In the genomic region with DNA sequence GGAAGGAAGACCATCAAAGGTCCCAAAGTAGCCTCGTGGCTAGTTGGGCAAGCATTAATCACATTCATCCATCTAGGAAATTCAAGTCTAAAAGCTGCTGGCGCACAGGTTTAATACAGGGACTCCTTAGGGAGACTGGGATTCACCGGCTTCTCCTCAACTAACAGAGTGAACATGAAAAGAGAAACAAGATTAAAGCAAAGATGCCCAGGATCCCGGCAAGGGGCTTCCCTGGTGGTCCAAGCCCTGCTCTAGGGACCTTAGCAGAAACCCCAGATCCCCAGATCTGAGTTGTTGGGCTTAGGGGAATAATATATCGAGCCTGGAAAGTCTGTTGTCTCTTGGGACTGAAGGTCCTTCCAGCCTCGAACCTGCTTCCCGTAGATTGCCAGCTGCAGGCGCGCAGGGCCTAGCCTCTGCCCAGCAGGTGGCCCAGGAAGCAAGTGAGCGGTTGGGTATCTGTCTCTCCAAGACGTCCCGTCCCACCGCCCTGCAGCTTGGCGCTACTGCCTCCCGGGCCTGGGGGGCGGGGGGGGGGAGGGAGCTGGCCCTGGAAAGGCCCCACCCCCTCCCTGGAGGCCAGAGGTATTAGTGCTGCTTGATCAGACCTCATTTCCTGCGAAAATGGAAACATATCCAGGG, we compare ENCODE assay signal across 17 mouse cellular contexts. TPM values are rescaled to one million over a fixed set of nuclear protein-coding genes. Genes with fewer than 3 reads are reported as not detected.
DNase-seq lines count a peak whose midpoint lies in the region; ATAC-seq and TF ChIP-seq lines count a peak whose summit lies in the region.
"Had no signal": no experiment of that assay in that cellular context is flagged by ENCODE, and none has a peak within 500 bp of the region (broad histone marks: within the 10 kb centered on the region; RNA-seq: fewer than 3 reads in every experiment).

No protein-coding gene starts in this region.

- no peak overlapping the region for H3K4me2 ChIP-seq in intestine, postnatal 0 days (replicated peaks; ENCODE audit: low read depth)
- H3K4me2 ChIP-seq in intestine, embryonic 16.5 days (ENCODE audit: low read depth, low read length): no peak overlapping the region
- H3K4me2 ChIP-seq in CH12.LX (ENCODE audit: insufficient read depth, low read depth, poor library complexity, severe bottlenecking): no peak overlapping the region

- peaks cover 69% of the 10 kb centered on the region for H3K27me3 ChIP-seq in intestine, postnatal 0 days (replicated peaks; ENCODE audit: control insufficient read depth, insufficient read depth, low read length)
- peaks cover 57% of the 10 kb centered on the region for H3K27me3 ChIP-seq in intestine, embryonic 16.5 days (replicated peaks; ENCODE audit: control insufficient read depth, insufficient read depth, low read length)
- H3K27me3 ChIP-seq in CH12.LX (replicated peaks): peaks cover 75% of the 10 kb centered on the region
- H3K27me3 ChIP-seq in embryonic facial prominence, embryonic 10.5 days (replicated peaks; ENCODE audit: low read depth, poor library complexity, severe bottlenecking): peaks cover 92% of the 10 kb centered on the region

- H3K9ac ChIP-seq in intestine, postnatal 0 days (ENCODE audit: low read depth, low read length): no peak overlapping the region
- no peak overlapping the region for H3K9ac ChIP-seq in intestine, embryonic 16.5 days (ENCODE audit: low read depth, low read length)
- H3K9ac ChIP-seq in CH12.LX (ENCODE audit: insufficient read depth, low read depth): no peak overlapping the region
- H3K9ac ChIP-seq: forebrain, embryonic 12.5 days had no signal

- no peaks in the 10 kb centered on the region for H3K36me3 ChIP-seq in intestine, postnatal 0 days (ENCODE audit: control insufficient read depth, insufficient read depth)
- H3K36me3 ChIP-seq in intestine, embryonic 16.5 days (ENCODE audit: control insufficient read depth, insufficient read depth, low read length): no peaks in the 10 kb centered on the region
- H3K36me3 ChIP-seq in CH12.LX (replicated peaks in 1 of 2; ENCODE audit: control insufficient read depth in 1 of 2, insufficient read depth in 1 of 2, low read length in 1 of 2): no peaks in the 10 kb centered on the region
- no peaks in the 10 kb centered on the region for H3K36me3 ChIP-seq in embryonic facial prominence, embryonic 10.5 days (replicated peaks)
- H3K36me3 ChIP-seq: forebrain, embryonic 12.5 days; G1E had no signal

- H3K27ac ChIP-seq in intestine, postnatal 0 days (ENCODE audit: low read depth, low read length): no peak overlapping the region
- H3K27ac ChIP-seq in intestine, embryonic 16.5 days (ENCODE audit: low read length): no peak overlapping the region
- no peak overlapping the region for H3K27ac ChIP-seq in CH12.LX (ENCODE audit: insufficient read depth, low read depth)
- no peak overlapping the region for H3K27ac ChIP-seq in embryonic facial prominence, embryonic 10.5 days (replicated peaks)
- H3K27ac ChIP-seq: forebrain, embryonic 12.5 days had no signal

- no peaks in the 10 kb centered on the region for H3K4me1 ChIP-seq in intestine, postnatal 0 days (replicated peaks; ENCODE audit: control insufficient read depth, insufficient read depth, low read length)
- H3K4me1 ChIP-seq in intestine, embryonic 16.5 days (ENCODE audit: control insufficient read depth, insufficient read depth, low read length): peaks cover 11% of the 10 kb centered on the region
- peaks cover 5 to 29% of the 10 kb centered on the region in 2 experiments; a peak in 3 of 4 replicates for H3K4me1 ChIP-seq in CH12.LX (ENCODE audit: control insufficient read depth in 1 of 2, insufficient read depth in 2 of 2)
- H3K4me1 ChIP-seq in embryonic facial prominence, embryonic 10.5 days: peaks cover 16% of the 10 kb centered on the region

- dilution Hi-C loops in CH12.LX (cut with MboI; ENCODE audit: extremely low pct_ligation_motif_present, extremely low pct_unique_long_range_greater_than_20kb, low sequenced_read_pairs): no loop called here

- TF ChIP-seq EP300 in CH12.LX (IDR thresholded peaks at IDR 0.05; ENCODE audit: low read length): no peak

- DNase-seq in 416B (ENCODE audit: low read depth) (peak; percentile 17), CH12.LX (ENCODE audit: extremely low read depth) (no peak)
- peak; percentile 55 for DNase-seq in embryonic facial prominence, embryonic 10.5 days (ENCODE audit: low spot score)
- no peak for DNase-seq in left cerebral cortex, postnatal 4 days
- DNase-seq in testis, postnatal 10 days (ENCODE audit: low spot score): no peak
- DNase-seq: gastrocnemius, postnatal 14 days; kidney, adult 18-20 months had no signal

- no peak overlapping the region for H3K4me3 ChIP-seq in intestine, postnatal 0 days (ENCODE audit: low read depth, low read length)
- no peak overlapping the region for H3K4me3 ChIP-seq in intestine, embryonic 16.5 days (ENCODE audit: low read length)
- H3K4me3 ChIP-seq in CH12.LX (replicated peaks in 1 of 3; ENCODE audit: low read depth in 2 of 3, low read length in 2 of 3, poor library complexity in 1 of 3): no peak overlapping the region
- no peak overlapping the region for H3K4me3 ChIP-seq in embryonic facial prominence, embryonic 10.5 days

- H3K9me3 ChIP-seq in intestine, postnatal 0 days (ENCODE audit: control insufficient read depth): no peaks in the 10 kb centered on the region
- H3K9me3 ChIP-seq in intestine, embryonic 16.5 days (ENCODE audit: control insufficient read depth, low read length): no peaks in the 10 kb centered on the region
- H3K9me3 ChIP-seq in CH12.LX (replicated peaks; ENCODE audit: low read length): no peaks in the 10 kb centered on the region
- H3K9me3 ChIP-seq in embryonic facial prominence, embryonic 10.5 days: no peaks in the 10 kb centered on the region
- H3K9me3 ChIP-seq: forebrain, embryonic 12.5 days; G1E had no signal

- in situ Hi-C loops in CH12.LX (cut with MboI; ENCODE audit: low pct_ligation_motif_present, low pct_unique_long_range_greater_than_20kb, low sequenced_read_pairs): loop anchor here (5.0 kb wide), 2 partner anchors 215 to 325 kb away; no protein-coding TSS in a partner anchor

- TF ChIP-seq CTCF in intestine, postnatal 0 days (IDR thresholded peaks at IDR 0.05; ENCODE audit: low read depth): peak; percentile 30
- TF ChIP-seq CTCF in CH12.LX (conservative IDR thresholded peaks at IDR 0.05 in 1 of 2, IDR thresholded peaks at IDR 0.05 in 1 of 2; ENCODE audit: low read depth in 2 of 2, low read length in 2 of 2): peak in 1 of 2 experiments; percentile 45; a peak in 2 of 4 replicates

- intact Hi-C loops in left cerebral cortex, postnatal 4 days (cut with DNase I): loop anchor here (5.0 kb wide), 2 partner anchors 215 to 525 kb away; a partner anchor contains a TSS

- TF ChIP-seq RAD21 in CH12.LX (IDR thresholded peaks at IDR 0.05; ENCODE audit: low read depth, low read length): no peak; the same call in 1 of the 2 replicates

- WGBS in intestine, postnatal 0 days: 10% methylated on average over 17 of the region's 17 CpGs
- WGBS in intestine, embryonic 16.5 days: 6% methylated on average over 17 of the region's 17 CpGs
- 2% methylated on average over 17 of the region's 17 CpGs for WGBS in embryonic facial prominence, embryonic 10.5 days

- ATAC-seq in intestine, postnatal 0 days: no peak
- no peak for ATAC-seq in intestine, embryonic 16.5 days

- no peaks in the 10 kb centered on the region for H3K79me2 ChIP-seq in CH12.LX (replicated peaks; ENCODE audit: control insufficient read depth, extremely low read depth, insufficient read depth, poor library complexity, severe bottlenecking)

- TF ChIP-seq POLR2A in CH12.LX (IDR thresholded peaks at IDR 0.05; ENCODE audit: low read depth, low read length): no peak

TF ChIP-seq in CH12.LX, 34 proteins besides CTCF, POLR2A, EP300 and RAD21:
- TF ChIP-seq SMC3 (IDR thresholded peaks at IDR 0.05; ENCODE audit: low read depth, low read length) (peak; percentile 50), GABPA (IDR thresholded peaks at IDR 0.05; ENCODE audit: insufficient replicate concordance, low read depth, low read length) (no peak)

RNA-seq across cellular contexts. Expression of a gene that starts 13.3 kb away (rescaled TPM):
- not detected in 2 replicates for polyA plus RNA-seq in intestine, postnatal 0 days (2015; fragmentation: Nextera tagmentation; extraction: Ambion mirVana)
- polyA plus RNA-seq in intestine, embryonic 16.5 days (2015; fragmentation: Nextera tagmentation; extraction: Ambion mirVana): not detected in 2 replicates
- not detected in 2 replicates for total RNA-seq in CH12.LX (2012; rRNA removed)
- not detected in 2 replicates for total RNA-seq in CH12.LX (2014; rRNA removed)
- not detected in 2 replicates for polyA plus RNA-seq in CH12.LX (2012; ENCODE audit: insufficient read length, low read depth)
- 0.22 and 0.40 TPM in 2 replicates for polyA plus RNA-seq in embryonic facial prominence, embryonic 10.5 days (2016; fragmentation: Nextera tagmentation; extraction: Ambion mirVana)
- not detected for total RNA-seq in left cerebral cortex, postnatal 4 days (2021)
- total RNA-seq: G1E; left cerebral cortex, postnatal 25 days; monocyte, adult 5-6 weeks had no signal
- polyA plus RNA-seq: forebrain, embryonic 12.5 days; G1E; heart, embryonic 14.5 days; lung, embryonic 16.5 days; small intestine, adult 2 months; testis, adult 2 months had no signal

Comparison
In these comparisons a context has a peak if more than half of its experiments do, and no peak if none do; other contexts are left out.
1. DNase-seq: peak in 416B (single experiment) and embryonic facial prominence, embryonic 10.5 days (single experiment); none in CH12.LX (single experiment), left cerebral cortex, postnatal 4 days (single experiment) and testis, postnatal 10 days (single experiment).